Mouse (Mus musculus): ENCODE results near the gene Zfand4.
"Not testable (repeated sequence)": the region's sequence is repeated elsewhere in the genome, so short reads cannot be mapped to it uniquely, and the experiment has no call there.

Gene Zfand4

DNA sequence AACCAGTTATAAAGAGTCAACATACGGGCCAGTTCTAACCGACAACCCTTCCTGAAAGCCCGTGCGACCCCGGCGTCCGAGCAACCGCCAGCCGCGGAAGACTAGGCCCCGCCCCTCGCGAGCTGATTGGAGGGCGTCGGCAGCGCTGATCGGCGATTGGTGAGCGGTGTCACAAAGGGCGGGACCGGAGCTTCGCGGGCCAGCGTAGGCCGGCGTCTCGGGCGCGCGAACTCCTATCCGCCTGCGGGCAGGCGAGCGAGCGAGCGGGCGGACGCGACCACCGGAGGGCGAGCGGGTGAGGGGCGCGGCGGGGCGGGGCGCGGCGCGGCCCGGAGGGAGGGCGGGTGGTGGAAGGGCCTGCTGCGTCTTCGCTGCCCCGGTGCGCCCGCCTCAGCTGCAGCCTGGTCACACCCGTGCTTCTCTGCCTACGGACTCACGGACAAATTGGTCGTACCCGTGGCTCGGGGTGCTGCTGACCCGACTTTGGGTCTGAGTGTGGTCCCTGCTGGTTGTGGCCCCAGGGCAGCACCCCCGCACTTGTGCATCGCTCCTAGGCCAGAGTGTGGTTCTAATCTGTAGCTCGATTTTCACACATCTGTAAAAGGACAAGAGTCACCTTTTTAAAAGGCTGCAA, at the start of gene Zfand4:
TSS of gene Zfand4 (plus strand) at position 205 of the 634 bp plus-strand sequence.
- DNase-seq (ENCODE audit: low spot score) = peak; percentile 89

- DNase-seq (ENCODE audit: low spot score) = no peak
These were observed 36.3 kb upstream of the Zfand4 start for GRCm38 (mm10) chr6:116227767-116228166.

DNA sequence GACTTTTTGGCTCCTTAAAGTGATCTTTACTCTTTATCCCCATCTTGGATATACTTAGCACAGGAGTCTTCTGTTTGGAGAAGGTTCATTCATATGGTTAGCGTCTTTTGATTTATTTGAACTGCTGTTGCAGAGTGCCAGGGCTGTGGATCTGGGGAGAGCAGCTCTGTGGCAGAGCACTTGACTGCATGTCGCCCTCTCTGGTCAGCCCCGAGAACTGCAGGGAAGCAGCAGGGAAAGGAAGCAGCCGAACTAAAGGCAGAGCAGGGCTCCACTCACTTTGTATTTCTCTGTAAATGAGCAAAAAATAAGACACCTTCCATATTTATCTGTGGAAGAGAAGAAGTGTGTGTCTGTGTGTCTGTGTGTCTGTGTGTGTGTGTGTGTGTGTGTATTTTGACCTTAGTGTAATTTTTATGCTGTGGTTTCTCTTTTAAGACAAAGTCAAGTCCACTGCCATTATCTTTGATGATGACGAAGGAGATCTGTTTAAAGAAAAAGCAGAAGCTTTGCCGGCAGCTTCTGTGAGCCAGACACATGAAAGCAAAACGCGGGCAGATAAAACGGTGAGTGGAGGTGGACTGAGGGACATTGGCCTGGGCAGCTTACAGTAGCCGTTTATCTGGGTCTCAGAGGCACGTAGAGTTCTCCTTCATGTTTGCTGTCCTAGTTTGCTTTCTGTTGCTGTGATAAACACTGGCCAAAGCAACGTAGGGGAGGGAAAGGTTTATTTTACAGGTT, 35.1 kb upstream of the Zfand4 start:
- peak; percentile 49 for DNase-seq (ENCODE audit: low spot score)

DNA sequence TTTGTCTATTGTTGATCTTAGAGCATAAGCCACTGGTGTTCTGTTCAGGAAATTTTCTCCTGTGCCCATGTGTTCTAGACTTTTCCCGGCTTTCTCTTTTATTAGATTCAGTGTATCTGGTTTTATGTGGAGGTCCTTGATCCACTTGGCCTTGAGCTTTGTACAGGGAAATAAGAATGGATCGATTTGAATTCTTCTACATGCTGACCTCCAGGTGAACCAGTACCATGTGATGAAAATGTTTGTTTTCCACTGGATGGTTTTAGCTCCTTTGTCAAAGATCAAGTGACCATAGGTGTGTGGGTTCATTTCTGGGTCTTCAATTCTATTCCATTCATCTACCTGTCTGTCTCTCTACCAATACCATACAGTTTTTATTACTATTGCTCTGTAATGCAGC, 29.2 kb upstream of the Zfand4 start:
- not testable (repeated sequence) for DNase-seq (ENCODE audit: low spot score)

DNA sequence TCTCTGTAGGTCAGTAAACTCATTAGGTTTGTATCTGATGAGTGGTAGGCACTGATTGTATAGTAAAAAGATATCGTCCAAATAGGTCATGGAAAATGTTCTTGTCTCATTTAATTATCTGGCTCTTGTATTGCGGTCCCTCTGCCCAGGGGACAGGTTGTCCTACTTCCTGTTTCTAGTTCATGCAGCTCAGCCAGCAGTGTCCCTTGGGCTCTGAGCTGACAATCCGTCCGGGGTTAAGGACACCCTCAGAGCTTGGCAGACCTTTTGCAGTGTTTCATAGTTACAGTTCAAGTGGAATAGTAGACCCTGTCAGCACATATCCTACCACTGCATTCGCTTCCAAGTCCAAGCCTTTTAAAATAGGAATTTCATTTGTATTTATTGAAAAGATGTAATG, 28.7 kb upstream of the Zfand4 start:
- DNase-seq (ENCODE audit: low spot score) = no peak

DNA sequence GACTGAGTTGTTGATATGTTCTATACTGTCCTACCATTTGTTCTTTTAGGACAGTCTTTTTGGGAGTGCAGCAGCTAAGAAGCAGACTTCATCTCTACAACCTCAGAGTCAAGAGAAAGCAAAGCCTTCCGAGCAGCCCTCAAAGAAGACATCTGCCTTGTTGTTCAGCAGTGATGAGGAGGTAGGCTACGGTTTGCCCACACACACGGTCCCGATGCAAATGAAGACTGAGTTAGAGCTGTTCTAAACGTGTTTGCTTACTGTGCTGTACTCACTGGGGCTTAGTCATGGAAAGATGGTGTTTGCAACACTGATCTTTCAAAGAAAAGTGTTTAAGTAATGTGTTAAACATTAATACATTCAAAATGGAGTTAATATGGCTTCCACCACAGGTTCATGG, 25.9 kb upstream of the Zfand4 start:
- no peak for DNase-seq (ENCODE audit: low spot score)

GRCm38 (mm10) chr6:116240371-116240770, 23.7 kb upstream of the Zfand4 start:
- no peak for DNase-seq (ENCODE audit: low spot score)

GRCm38 (mm10) chr6:116259649-116260048, 4.4 kb upstream of the Zfand4 start:
- no peak for DNase-seq (ENCODE audit: low spot score)

DNA sequence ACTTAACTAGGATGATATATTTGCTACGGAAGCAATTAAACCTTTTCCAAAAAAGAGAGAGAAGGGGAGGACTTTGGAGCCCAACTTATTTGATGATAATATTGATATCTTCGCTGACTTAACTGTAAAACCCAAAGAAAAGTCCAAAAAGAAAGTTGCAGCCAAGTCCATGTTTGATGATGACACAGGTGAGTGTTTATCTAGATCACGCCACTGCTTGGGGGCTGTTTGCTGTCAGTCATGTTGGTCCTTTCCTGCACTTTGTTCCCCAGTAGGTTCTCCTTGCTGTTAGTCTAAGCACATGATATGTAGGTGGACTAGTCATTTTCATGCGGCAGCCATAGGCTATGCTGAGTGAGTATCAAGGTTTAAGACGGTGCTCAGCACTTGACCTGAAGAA, 3.5 kb upstream of the Zfand4 start:
- DNase-seq (ENCODE audit: low spot score) = no peak

DNA sequence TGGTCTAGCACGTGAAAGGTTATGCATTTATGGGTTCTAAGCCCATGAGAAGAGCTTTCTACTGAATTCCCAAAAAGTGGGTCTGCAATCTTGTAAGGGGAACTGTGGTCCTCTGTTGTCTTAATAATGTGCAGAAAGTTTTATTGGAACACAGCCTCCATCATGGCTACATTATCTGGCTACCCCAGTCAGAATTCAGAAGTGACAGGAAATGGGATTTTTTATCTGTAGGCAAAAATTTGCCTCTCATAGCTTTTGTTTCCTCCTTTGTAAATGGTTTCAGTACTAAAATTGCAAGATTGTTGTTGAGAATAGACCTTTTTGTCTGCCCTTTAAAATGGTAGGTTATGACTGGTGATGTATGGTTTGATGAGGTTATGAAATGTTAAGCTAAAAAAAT, 1.2 kb upstream of the Zfand4 start:
- no peak for DNase-seq (ENCODE audit: low spot score)

DNA sequence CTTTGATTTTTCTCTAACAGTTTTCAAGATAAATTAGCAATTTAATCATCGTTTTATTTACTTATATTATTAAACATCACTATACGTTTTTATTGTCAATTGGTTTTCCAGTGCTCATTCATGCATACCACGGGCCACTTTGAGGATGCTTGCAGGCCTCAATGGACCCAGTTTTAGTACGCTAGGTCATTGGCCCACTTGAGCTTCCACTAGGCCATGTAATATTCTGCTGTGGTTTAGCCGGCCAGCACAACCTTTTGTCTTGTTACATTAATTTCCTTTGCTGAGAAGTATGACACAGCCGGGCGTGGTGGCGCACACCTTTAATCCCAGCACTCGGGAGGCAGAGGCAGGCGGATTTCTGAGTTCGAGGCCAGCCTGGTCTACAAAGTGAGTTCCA, 814 bp downstream of the Zfand4 start:
- no peak for DNase-seq (ENCODE audit: low spot score)

- no peak for DNase-seq (ENCODE audit: low spot score)
These were observed 1.6 kb downstream of the Zfand4 start for GRCm38 (mm10) chr6:116265603-116266002.

- no peak for DNase-seq (ENCODE audit: low spot score)
These were observed 2.5 kb downstream of the Zfand4 start for GRCm38 (mm10) chr6:116266273-116267109.

DNA sequence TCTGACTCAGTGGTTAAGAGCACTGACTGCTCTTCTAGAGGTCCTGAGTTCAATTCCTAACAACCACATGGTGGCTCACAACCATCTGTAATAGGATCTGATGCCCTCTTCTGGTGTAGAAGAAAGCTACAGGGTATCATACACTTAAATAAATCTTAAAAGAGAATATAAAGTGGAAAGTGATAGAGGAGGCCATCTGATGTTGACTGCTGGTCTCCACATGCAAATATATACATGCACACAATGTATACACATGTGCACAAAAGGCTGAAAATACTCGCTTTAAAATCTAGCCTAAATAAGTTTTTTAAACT, 3.0 kb downstream of the Zfand4 start:
- no peak for DNase-seq (ENCODE audit: low spot score)

GRCm38 (mm10) chr6:116275695-116276094, 11.7 kb downstream of the Zfand4 start:
- no peak for DNase-seq (ENCODE audit: low spot score)

GRCm38 (mm10) chr6:116278679-116279317, 14.8 kb downstream of the Zfand4 start:
- DNase-seq (ENCODE audit: low spot score) = no peak

DNA sequence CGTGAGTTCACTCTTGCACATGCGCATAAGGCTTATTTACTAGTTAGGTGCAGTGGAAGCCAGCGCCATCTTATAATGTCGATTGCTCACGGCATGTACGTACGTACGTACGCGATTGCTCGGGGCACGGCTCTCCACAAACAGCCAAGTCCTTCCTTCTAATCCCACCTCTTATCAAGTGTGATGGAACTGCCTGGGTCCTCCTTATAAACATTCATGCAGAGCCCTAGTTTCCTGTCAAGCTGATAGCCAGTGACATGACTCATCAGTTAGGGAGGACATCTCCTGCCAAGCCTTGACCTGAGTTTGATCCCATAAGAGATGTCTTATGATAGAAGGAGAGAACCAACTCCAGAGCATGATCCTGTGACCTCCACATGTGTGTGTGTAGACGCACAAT, 17.0 kb downstream of the Zfand4 start:
- no peak for DNase-seq (ENCODE audit: low spot score)

- DNase-seq (ENCODE audit: low spot score) = peak; percentile 54
These were observed 18.5 kb downstream of the Zfand4 start for GRCm38 (mm10) chr6:116282546-116282945.

DNA sequence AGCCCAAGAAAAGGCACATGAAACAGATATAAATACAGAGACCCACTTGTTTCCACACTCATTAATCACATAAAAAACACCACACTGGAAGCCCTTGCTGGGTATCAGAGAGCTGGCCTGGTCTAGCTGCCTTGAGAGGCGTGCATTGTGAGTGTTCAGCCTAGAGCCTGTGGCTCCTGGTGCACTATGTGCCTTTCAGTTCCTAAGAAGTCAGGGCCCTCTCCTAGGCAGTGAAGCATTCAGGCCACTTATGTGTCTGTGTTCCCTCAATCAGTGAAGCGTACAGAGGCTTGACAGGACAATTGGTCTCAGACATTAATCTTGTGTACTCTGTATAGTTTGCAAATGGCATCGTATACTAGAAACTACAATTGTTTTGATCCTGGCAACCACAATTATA, 19.3 kb downstream of the Zfand4 start:
- DNase-seq (ENCODE audit: low spot score) = no peak

DNA sequence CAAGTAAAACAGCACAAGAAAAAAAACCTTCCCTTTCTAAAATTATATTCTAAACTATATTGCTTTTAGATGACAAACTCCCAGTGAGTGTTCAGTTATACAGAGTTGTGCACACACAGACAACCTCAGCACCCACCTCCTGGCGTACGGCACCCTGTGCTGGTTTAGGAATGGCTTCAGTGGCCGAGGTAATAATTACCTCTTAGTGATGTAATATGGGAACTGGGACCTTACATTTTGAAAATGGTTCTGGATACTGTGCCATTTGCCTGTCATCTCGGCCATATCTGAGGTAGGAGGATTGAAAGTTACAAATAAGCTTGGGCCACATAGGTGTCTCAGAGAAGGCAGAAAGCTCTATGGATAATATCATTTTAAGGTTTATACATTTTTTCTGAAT, 22.3 kb downstream of the Zfand4 start:
- DNase-seq (ENCODE audit: low spot score) = no peak

GRCm38 (mm10) chr6:116286870-116287575, 23.0 kb downstream of the Zfand4 start:
- peak; percentile 86 for DNase-seq (ENCODE audit: low spot score)

- DNase-seq (ENCODE audit: low spot score) = no peak
These were observed 47.4 kb downstream of the Zfand4 start for GRCm38 (mm10) chr6:116311411-116311810.
